Mouse (Mus musculus): ENCODE results near the gene Ece1. TPM values are rescaled to one million over a fixed set of nuclear protein-coding genes. Genes with fewer than 3 reads are reported as not detected.

Gene Ece1
- polyA plus RNA-seq (2012; rRNA removed) (28.9 and 42.4 TPM in 2 replicates), polyA plus RNA-seq (2014; fragmentation: Nextera tagmentation; extraction: Ambion mirVana) (44.3 and 45.7 TPM in 2 replicates)

DNA sequence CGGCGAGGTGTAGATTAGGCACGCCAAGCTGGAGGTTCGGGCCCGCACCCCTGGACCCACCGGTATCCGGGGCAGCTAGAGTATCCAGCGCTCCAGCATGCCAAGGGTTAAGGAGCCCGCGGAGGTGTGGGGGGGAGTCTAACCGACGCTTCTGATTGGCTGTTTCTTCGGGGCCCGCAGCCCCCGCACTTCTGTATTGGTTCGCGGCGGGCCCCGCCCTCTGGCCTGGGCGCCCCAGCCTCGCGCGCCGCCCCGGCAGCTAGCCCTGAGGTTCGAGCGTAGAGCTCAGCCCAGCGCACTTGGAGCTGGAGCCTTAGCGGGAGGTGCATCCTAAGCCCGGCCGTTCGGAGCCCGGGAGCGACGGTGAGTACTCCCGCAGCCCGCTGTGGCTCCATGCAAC lies at the start of gene Ece1:
TSS of gene Ece1 (plus strand) at position 219 of the 400 bp plus-strand sequence.
- TF ChIP-seq POLR2A (IDR thresholded peaks at IDR 0.05; ENCODE audit: borderline replicate concordance, extremely low read depth, insufficient read depth, insufficient read length): peak; percentile 83; the same call in 1 of the 2 replicates
- WGBS: under 1% methylated on average over 30 of the region's 37 CpGs
- DNase-seq (ENCODE audit: low spot score): peak; percentile 96
- peak; percentile 97 for ATAC-seq (ENCODE audit: low FRiP score, low read depth)
- peak within 1 kb of the TSS; percentile 87 for H3K4me3 ChIP-seq (replicated peaks; ENCODE audit: low read length)
- no peaks in the 10 kb centered on the region for H3K27me3 ChIP-seq (ENCODE audit: control insufficient read depth, insufficient read depth, low read length)
- no peaks in the 10 kb centered on the region for H3K36me3 ChIP-seq (ENCODE audit: control insufficient read depth, insufficient read depth, low read length)
- peaks cover 28% of the 10 kb centered on the region for H3K4me1 ChIP-seq (ENCODE audit: control insufficient read depth, insufficient read depth, low read length)
- H3K9me3 ChIP-seq (ENCODE audit: control insufficient read depth, low read length): no peaks in the 10 kb centered on the region
- peak within 1 kb of the TSS; percentile 87 for H3K4me2 ChIP-seq (replicated peaks; ENCODE audit: low read depth, low read length, severe bottlenecking)
- 0 out of 2 replicates have a peak within 1 kb of the TSS, but pooled peaks have one; percentile 61 for H3K27ac ChIP-seq (replicated peaks; ENCODE audit: low read depth, low read length)
- peak within 1 kb of the TSS; percentile 84 for H3K9ac ChIP-seq (ENCODE audit: low read depth, low read length, severe bottlenecking)

DNA sequence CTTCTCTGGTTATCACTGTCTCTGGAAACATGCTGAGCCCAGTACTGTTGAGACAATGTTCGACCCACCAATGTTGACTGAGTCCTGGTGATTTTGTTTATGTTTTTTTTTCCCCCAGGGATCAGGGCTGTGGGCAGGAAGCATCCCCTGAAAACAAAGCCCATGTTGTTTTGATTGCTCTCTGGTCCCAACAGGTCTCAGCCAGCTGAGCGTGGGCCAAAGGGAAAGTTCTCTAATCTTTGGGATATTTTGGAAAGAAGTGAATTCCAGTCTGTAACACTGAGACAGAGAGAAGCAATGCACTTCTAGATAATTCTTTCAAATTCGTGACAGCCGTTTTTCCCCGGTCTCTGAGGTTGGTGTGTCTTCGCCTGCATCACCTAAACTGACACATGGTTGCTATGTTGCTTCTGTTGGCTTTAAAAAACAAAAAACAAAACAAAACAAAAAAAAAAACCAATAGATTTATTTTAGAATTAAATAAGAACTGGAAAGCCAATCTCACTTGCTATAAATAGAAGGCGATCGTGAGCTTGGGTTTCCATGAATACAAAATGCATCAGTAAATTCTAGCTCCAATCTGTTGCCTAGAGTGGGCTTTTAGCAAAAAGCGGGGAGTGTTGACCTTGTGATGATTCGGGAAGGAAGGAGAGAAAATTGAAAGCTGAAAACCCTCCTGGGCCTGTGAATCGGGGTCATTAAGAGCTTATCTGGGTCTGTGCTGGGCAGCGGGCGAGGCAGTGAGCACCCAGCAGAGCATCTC lies 48.9 kb upstream of the Ece1 start:
- 63% methylated on average over 13 of the region's 13 CpGs for WGBS
- no peaks in the 10 kb centered on the region for H3K36me3 ChIP-seq (ENCODE audit: control insufficient read depth, insufficient read depth, low read length)
- H3K27ac ChIP-seq (replicated peaks; ENCODE audit: low read depth, low read length): no peak overlapping the region
- DNase-seq (ENCODE audit: low spot score) (no peak), ATAC-seq (ENCODE audit: low FRiP score, low read depth) (no peak)
- no peaks in the 10 kb centered on the region for H3K27me3 ChIP-seq (ENCODE audit: control insufficient read depth, insufficient read depth, low read length)
- H3K4me3 ChIP-seq (replicated peaks; ENCODE audit: low read length): no peak overlapping the region
- H3K9ac ChIP-seq (ENCODE audit: low read depth, low read length, severe bottlenecking): no peak overlapping the region
- no peak overlapping the region for H3K4me2 ChIP-seq (replicated peaks; ENCODE audit: low read depth, low read length, severe bottlenecking)
- H3K9me3 ChIP-seq (ENCODE audit: control insufficient read depth, low read length): no peaks in the 10 kb centered on the region
- no peak for TF ChIP-seq POLR2A (IDR thresholded peaks at IDR 0.05; ENCODE audit: borderline replicate concordance, extremely low read depth, insufficient read depth, insufficient read length)
- no peaks in the 10 kb centered on the region for H3K4me1 ChIP-seq (ENCODE audit: control insufficient read depth, insufficient read depth, low read length)

DNA sequence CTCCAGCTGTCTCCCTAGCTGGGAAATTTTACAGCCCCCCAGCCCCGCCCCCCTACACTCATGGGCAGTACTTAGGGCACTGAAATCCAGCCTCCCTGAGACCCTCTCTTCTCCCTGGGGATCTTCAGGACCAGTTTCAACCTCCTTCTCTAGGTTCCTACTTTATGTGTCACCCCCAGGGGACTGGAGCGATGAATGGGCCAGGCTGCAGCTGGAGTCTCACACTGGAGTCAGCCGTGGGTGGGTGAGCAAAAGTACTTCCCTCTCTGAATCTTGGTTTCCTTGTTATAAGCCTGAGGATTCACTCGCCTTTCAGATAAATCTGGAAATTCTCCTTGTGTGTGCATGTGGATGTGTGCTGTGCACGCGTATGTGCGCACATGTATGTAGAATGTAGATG lies 47.9 kb upstream of the Ece1 start:
- no peaks in the 10 kb centered on the region for H3K9me3 ChIP-seq (ENCODE audit: control insufficient read depth, low read length)
- H3K36me3 ChIP-seq (ENCODE audit: control insufficient read depth, insufficient read depth, low read length): no peaks in the 10 kb centered on the region
- no peak overlapping the region for H3K4me2 ChIP-seq (replicated peaks; ENCODE audit: low read depth, low read length, severe bottlenecking)
- H3K4me3 ChIP-seq (replicated peaks; ENCODE audit: low read length): no peak overlapping the region
- no peaks in the 10 kb centered on the region for H3K4me1 ChIP-seq (ENCODE audit: control insufficient read depth, insufficient read depth, low read length)
- ATAC-seq (ENCODE audit: low FRiP score, low read depth) (no peak), DNase-seq (ENCODE audit: low spot score) (no peak)
- TF ChIP-seq POLR2A (IDR thresholded peaks at IDR 0.05; ENCODE audit: borderline replicate concordance, extremely low read depth, insufficient read depth, insufficient read length): no peak
- H3K27me3 ChIP-seq (ENCODE audit: control insufficient read depth, insufficient read depth, low read length): no peaks in the 10 kb centered on the region
- no peak overlapping the region for H3K9ac ChIP-seq (ENCODE audit: low read depth, low read length, severe bottlenecking)
- WGBS: 76% methylated on average over 7 of the region's 7 CpGs
- no peak overlapping the region for H3K27ac ChIP-seq (replicated peaks; ENCODE audit: low read depth, low read length)

GRCm38 (mm10) chr4:137815473-137815872 lies 46.6 kb upstream of the Ece1 start:
- no peak for TF ChIP-seq POLR2A (IDR thresholded peaks at IDR 0.05; ENCODE audit: borderline replicate concordance, extremely low read depth, insufficient read depth, insufficient read length)
- ATAC-seq (ENCODE audit: low FRiP score, low read depth): no peak
- Histone ChIP-seq H3K36me3 (ENCODE audit: control insufficient read depth, insufficient read depth, low read length) (no peaks in the 10 kb centered on the region), H3K4me1 (ENCODE audit: control insufficient read depth, insufficient read depth, low read length) (no peaks in the 10 kb centered on the region), H3K9me3 (ENCODE audit: control insufficient read depth, low read length) (no peaks in the 10 kb centered on the region), H3K4me3 (replicated peaks; ENCODE audit: low read length) (no peak overlapping the region), H3K27me3 (ENCODE audit: control insufficient read depth, insufficient read depth, low read length) (no peaks in the 10 kb centered on the region), H3K4me2 (replicated peaks; ENCODE audit: low read depth, low read length, severe bottlenecking) (no peak overlapping the region), H3K27ac (replicated peaks; ENCODE audit: low read depth, low read length) (no peak overlapping the region), H3K9ac (ENCODE audit: low read depth, low read length, severe bottlenecking) (no peak overlapping the region)
- DNase-seq (ENCODE audit: low spot score): no peak
- 72% methylated on average over 3 of the region's 3 CpGs for WGBS

- ATAC-seq (ENCODE audit: low FRiP score, low read depth) (no peak), DNase-seq (ENCODE audit: low spot score) (no peak)
- Histone ChIP-seq H3K27me3 (ENCODE audit: control insufficient read depth, insufficient read depth, low read length) (no peaks in the 10 kb centered on the region), H3K36me3 (ENCODE audit: control insufficient read depth, insufficient read depth, low read length) (no peaks in the 10 kb centered on the region), H3K4me3 (replicated peaks; ENCODE audit: low read length) (no peak overlapping the region), H3K4me1 (ENCODE audit: control insufficient read depth, insufficient read depth, low read length) (no peaks in the 10 kb centered on the region), H3K4me2 (replicated peaks; ENCODE audit: low read depth, low read length, severe bottlenecking) (no peak overlapping the region), H3K9ac (ENCODE audit: low read depth, low read length, severe bottlenecking) (no peak overlapping the region), H3K27ac (replicated peaks; ENCODE audit: low read depth, low read length) (no peak overlapping the region), H3K9me3 (ENCODE audit: control insufficient read depth, low read length) (no peaks in the 10 kb centered on the region)
- WGBS: 83% methylated on average over 7 of the region's 7 CpGs
- TF ChIP-seq POLR2A (IDR thresholded peaks at IDR 0.05; ENCODE audit: borderline replicate concordance, extremely low read depth, insufficient read depth, insufficient read length): no peak
Measured at GRCm38 (mm10) chr4:137816216-137816615, 45.8 kb upstream of the Ece1 start.
